8 mouse cellular contexts compared by ENCODE assay signal in the genomic region with DNA sequence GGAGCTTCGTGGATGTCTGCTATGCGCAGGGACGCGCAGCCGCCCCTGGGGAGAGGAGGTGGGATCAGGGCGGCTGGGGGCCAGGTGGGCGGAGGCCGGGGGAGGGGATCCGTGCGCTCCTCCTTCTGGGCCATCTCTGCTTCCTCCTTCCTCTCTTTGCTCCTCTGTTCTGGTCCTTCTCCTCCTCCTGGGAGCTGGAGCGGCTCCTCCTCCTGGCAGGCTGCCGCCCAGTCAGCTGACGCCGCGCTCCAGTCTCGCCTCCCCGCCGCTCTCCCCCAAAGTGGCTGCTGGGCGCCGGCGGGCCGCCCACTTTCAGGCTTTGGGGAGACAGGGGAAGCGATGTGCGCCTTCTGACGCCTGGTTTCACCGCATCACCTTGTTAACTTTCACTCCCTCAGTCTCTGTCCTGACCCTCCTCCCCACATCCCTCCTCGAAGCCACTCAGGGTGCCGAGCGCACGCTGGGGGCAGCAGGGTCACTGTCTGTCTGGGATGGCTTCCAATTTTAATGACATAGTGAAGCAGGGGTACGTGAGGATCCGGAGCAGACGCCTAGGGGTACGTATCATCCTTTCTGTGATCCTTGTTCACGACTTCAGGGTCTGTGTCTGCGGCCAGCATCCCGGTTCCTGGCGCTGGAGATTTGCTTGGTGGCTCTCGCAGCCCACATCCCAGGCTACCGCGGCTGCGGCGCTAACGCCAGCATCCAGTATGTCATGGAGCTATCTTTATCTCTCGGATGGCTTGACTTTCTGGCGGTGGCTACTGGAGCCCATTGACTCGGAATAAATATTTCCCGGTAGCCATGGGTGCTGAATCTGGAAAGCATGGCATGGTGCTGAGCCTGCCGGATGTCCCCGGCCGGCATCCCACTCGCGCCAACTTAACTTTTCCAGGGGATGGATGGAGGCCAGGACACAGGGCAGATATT. TPM values are rescaled to one million over a fixed set of nuclear protein-coding genes. Genes with fewer than 3 reads are reported as not detected.
DNase-seq lines count a peak whose midpoint lies in the region; ATAC-seq lines count a peak whose summit lies in the region.

A gene (plus strand): TSS at position 176 of the 930 bp plus-strand sequence.

- peak within 1 kb of the TSS; percentile 79 for H3K27ac ChIP-seq in embryonic facial prominence, embryonic 10.5 days (replicated peaks)
- H3K27ac ChIP-seq in midbrain, embryonic 12.5 days (replicated peaks) = peak within 1 kb of the TSS; percentile 76
- H3K27ac ChIP-seq in stomach, embryonic 16.5 days (ENCODE audit: low read length) = no peak within 1 kb of the TSS

- 1% methylated on average over 53 of the region's 53 CpGs for WGBS in embryonic facial prominence, embryonic 10.5 days
- 2% methylated on average over 46 of the region's 53 CpGs for WGBS in midbrain, embryonic 12.5 days
- WGBS in stomach, embryonic 16.5 days = 4% methylated on average over 53 of the region's 53 CpGs

- peak within 1 kb of the TSS; percentile 68 for H3K9ac ChIP-seq in midbrain, embryonic 12.5 days (replicated peaks)
- H3K9ac ChIP-seq in stomach, embryonic 16.5 days (ENCODE audit: low read length) = peak within 1 kb of the TSS; percentile 67

- peak; percentile 87 for ATAC-seq in midbrain, embryonic 12.5 days (ENCODE audit: low FRiP score, low read depth)
- peak; percentile 91; the same call in 1 of the 2 replicates for ATAC-seq in stomach, embryonic 16.5 days (ENCODE audit: insufficient read depth, low FRiP score)
- no peak for ATAC-seq in inflammation-experienced regulatory T-cells, adult 6 months

- no peaks in the 10 kb centered on the region for H3K9me3 ChIP-seq in embryonic facial prominence, embryonic 10.5 days
- no peaks in the 10 kb centered on the region for H3K9me3 ChIP-seq in midbrain, embryonic 12.5 days
- H3K9me3 ChIP-seq in stomach, embryonic 16.5 days (replicated peaks; ENCODE audit: control insufficient read depth, low read length) = no peaks in the 10 kb centered on the region

- peak; percentile 56 for DNase-seq in adrenal gland, postnatal 14 days
- peak; percentile 80 for DNase-seq in embryonic facial prominence, embryonic 10.5 days (ENCODE audit: low spot score)
- peak; percentile 77 to 80 for DNase-seq in heart, adult 18-20 months
- peak; percentile 6 to 9 for DNase-seq in kidney, adult 8-10 months
- DNase-seq in left cerebral cortex, postnatal 4 days = peak; percentile 82

- H3K4me1 ChIP-seq in embryonic facial prominence, embryonic 10.5 days = peaks cover 48% of the 10 kb centered on the region
- peaks cover 16% of the 10 kb centered on the region for H3K4me1 ChIP-seq in midbrain, embryonic 12.5 days
- peaks cover 3% of the 10 kb centered on the region; the same call in 1 of the 2 replicates for H3K4me1 ChIP-seq in stomach, embryonic 16.5 days (ENCODE audit: control insufficient read depth, insufficient read depth, low read length)

- H3K4me3 ChIP-seq in embryonic facial prominence, embryonic 10.5 days = peak within 1 kb of the TSS; percentile 73
- H3K4me3 ChIP-seq in midbrain, embryonic 12.5 days = peak within 1 kb of the TSS; percentile 59
- H3K4me3 ChIP-seq in stomach, embryonic 16.5 days (replicated peaks; ENCODE audit: low read length) = peak within 1 kb of the TSS; percentile 56

- H3K36me3 ChIP-seq in embryonic facial prominence, embryonic 10.5 days (replicated peaks) = no peaks in the 10 kb centered on the region
- no peaks in the 10 kb centered on the region for H3K36me3 ChIP-seq in midbrain, embryonic 12.5 days
- no peaks in the 10 kb centered on the region for H3K36me3 ChIP-seq in stomach, embryonic 16.5 days (ENCODE audit: control insufficient read depth, insufficient read depth, low read length)

- intact Hi-C loops in left cerebral cortex, postnatal 4 days (cut with DNase I) = loop anchor here (10.0 kb wide), 1 partner anchor 123 kb away; no protein-coding TSS in a partner anchor

- peaks cover 32% of the 10 kb centered on the region for H3K27me3 ChIP-seq in embryonic facial prominence, embryonic 10.5 days (replicated peaks; ENCODE audit: low read depth, poor library complexity, severe bottlenecking)
- H3K27me3 ChIP-seq in midbrain, embryonic 12.5 days = 0 out of 2 replicates have a peak, but pooled peaks cover 4% of the 10 kb centered on the region
- H3K27me3 ChIP-seq in stomach, embryonic 16.5 days (ENCODE audit: control insufficient read depth, insufficient read depth, low read length) = peaks cover 22% of the 10 kb centered on the region; the same call in 1 of the 2 replicates

- peak within 1 kb of the TSS; percentile 84 for H3K4me2 ChIP-seq in midbrain, embryonic 12.5 days (replicated peaks)
- H3K4me2 ChIP-seq in stomach, embryonic 16.5 days (ENCODE audit: low read depth, low read length) = peak within 1 kb of the TSS; percentile 82

RNA-seq across cellular contexts. Expression of the gene that starts here (rescaled TPM):
- total RNA-seq in adrenal gland, postnatal 14 days (2021) = 0.26 and 0.37 TPM in 2 replicates
- polyA plus RNA-seq in embryonic facial prominence, embryonic 10.5 days (2016; fragmentation: Nextera tagmentation; extraction: Ambion mirVana) = 11.8 and 16.3 TPM in 2 replicates
- total RNA-seq in heart, adult 18-20 months (2021) = under 1 TPM; 0.26 to 0.30 TPM
- total RNA-seq in left cerebral cortex, postnatal 4 days (2021) = 100 to 1,000 TPM; 100 to 127 TPM
- 25.5 and 25.6 TPM in 2 replicates for polyA plus RNA-seq in midbrain, embryonic 12.5 days (2016; fragmentation: Nextera tagmentation; extraction: Ambion mirVana)
- polyA plus RNA-seq in stomach, embryonic 16.5 days (2015; fragmentation: Nextera tagmentation; extraction: Ambion mirVana) = 3.5 TPM in 2 replicates
- not detected for polyA plus RNA-seq in inflammation-experienced regulatory T-cells, adult 6 months (2017; shearing (Covaris generic))

Comparison
In these comparisons a context has a peak if more than half of its experiments do, and no peak if none do; other contexts are left out.
1. RNA of the gene that starts here (total RNA-seq): 100 to 127 TPM in left cerebral cortex, postnatal 4 days; 0.26 to 0.37 TPM in adrenal gland, postnatal 14 days and 0.26 to 0.30 TPM in heart, adult 18-20 months; every median in the first group is over 10 times any median in the second.
2. Peak in DNase-seq in adrenal gland, postnatal 14 days; RNA of the gene not detected or under 1 TPM.
3. Peak in DNase-seq in heart, adult 18-20 months; RNA of the gene not detected or under 1 TPM.
4. DNase-seq: peak in every context shown above with its lines; median percentile 82 in left cerebral cortex, postnatal 4 days; 80 in embryonic facial prominence, embryonic 10.5 days; 78 in heart, adult 18-20 months; 56 in adrenal gland, postnatal 14 days; 8 in kidney, adult 8-10 months.
5. Peak in every context shown above with its lines, with median percentiles within 50 percentile points of each other: H3K4me3 ChIP-seq.